Comparison of ENCODE assay signal across 8 mouse cellular contexts in genomic region chr8:8994596-8995189, GRCm38 (mm10).
DNase-seq lines count a peak whose midpoint lies in the region; ATAC-seq and TF ChIP-seq lines count a peak whose summit lies in the region.

No protein-coding gene starts in this region.

- 5% methylated on average over 17 of the region's 17 CpGs for WGBS in intestine, embryonic 15.5 days
- WGBS in limb, embryonic 15.5 days, result 2% methylated on average over 17 of the region's 17 CpGs
- WGBS in midbrain, embryonic 14.5 days, result under 1% methylated on average over 17 of the region's 17 CpGs
- 3% methylated on average over 17 of the region's 17 CpGs for whole genome bisulfite sequencing in stomach, postnatal 0 days

- peak; percentile 84 for ATAC-seq in intestine, embryonic 15.5 days
- ATAC-seq in limb, embryonic 15.5 days (ENCODE audit: insufficient number of reproducible peaks, low FRiP score, low TSS enrichment, low read depth), result peak; percentile 53; the same call in 1 of the 2 replicates
- ATAC-seq in midbrain, embryonic 14.5 days (ENCODE audit: low FRiP score, low TSS enrichment), result peak; percentile 79
- ATAC-seq in stomach, postnatal 0 days (ENCODE audit: low FRiP score, low TSS enrichment), result peak; percentile 77

- H3K4me2 ChIP-seq in intestine, embryonic 15.5 days (replicated peaks), result peak overlapping the region; percentile 64
- peak overlapping the region; percentile 54 for H3K4me2 ChIP-seq in limb, embryonic 15.5 days
- peak overlapping the region; percentile 77 for H3K4me2 ChIP-seq in midbrain, embryonic 14.5 days (ENCODE audit: low read length)
- H3K4me2 ChIP-seq in stomach, postnatal 0 days (replicated peaks; ENCODE audit: low read depth), result peak overlapping the region; percentile 60

- no peaks in the 10 kb centered on the region for H3K36me3 ChIP-seq in intestine, embryonic 15.5 days
- no peaks in the 10 kb centered on the region for H3K36me3 ChIP-seq in limb, embryonic 15.5 days
- no peaks in the 10 kb centered on the region for H3K36me3 ChIP-seq in midbrain, embryonic 14.5 days (ENCODE audit: control insufficient read depth, insufficient read depth, low read length)
- no peaks in the 10 kb centered on the region for H3K36me3 ChIP-seq in stomach, postnatal 0 days (ENCODE audit: control insufficient read depth, insufficient read depth, low read length)

- H3K9me3 ChIP-seq in intestine, embryonic 15.5 days, result no peaks in the 10 kb centered on the region
- no peaks in the 10 kb centered on the region for H3K9me3 ChIP-seq in limb, embryonic 15.5 days
- no peaks in the 10 kb centered on the region for H3K9me3 ChIP-seq in midbrain, embryonic 14.5 days (ENCODE audit: control insufficient read depth, low read length)
- no peaks in the 10 kb centered on the region for H3K9me3 ChIP-seq in stomach, postnatal 0 days (ENCODE audit: control insufficient read depth, low read length)

- TF ChIP-seq CTCF in stomach, postnatal 0 days (IDR thresholded peaks at IDR 0.05; ENCODE audit: low read depth), result no peak

- H3K4me3 ChIP-seq in intestine, embryonic 15.5 days (replicated peaks), result peak overlapping the region; percentile 29
- H3K4me3 ChIP-seq in limb, embryonic 15.5 days, result peak overlapping the region; percentile 36
- H3K4me3 ChIP-seq in midbrain, embryonic 14.5 days (replicated peaks; ENCODE audit: low read depth, low read length), result peak overlapping the region; percentile 35
- peak overlapping the region; percentile 31 for H3K4me3 ChIP-seq in stomach, postnatal 0 days (ENCODE audit: low read depth, low read length)

- peak overlapping the region; percentile 58; the same call in 1 of the 2 replicates for H3K27ac ChIP-seq in intestine, embryonic 15.5 days
- H3K27ac ChIP-seq in limb, embryonic 15.5 days, result peak overlapping the region; percentile 27; the same call in 1 of the 2 replicates
- peak overlapping the region; percentile 72 for H3K27ac ChIP-seq in midbrain, embryonic 14.5 days (replicated peaks; ENCODE audit: low read depth, low read length)
- H3K27ac ChIP-seq in stomach, postnatal 0 days (replicated peaks), result no peak overlapping the region

- peak overlapping the region; percentile 37 for H3K9ac ChIP-seq in intestine, embryonic 15.5 days
- peak overlapping the region; percentile 14; the same call in 1 of the 2 replicates for H3K9ac ChIP-seq in limb, embryonic 15.5 days
- H3K9ac ChIP-seq in midbrain, embryonic 14.5 days (replicated peaks; ENCODE audit: low read length), result peak overlapping the region; percentile 60
- H3K9ac ChIP-seq in stomach, postnatal 0 days (ENCODE audit: low read length), result peak overlapping the region; percentile 54

- peak; percentile 69 for DNase-seq in adrenal gland, adult 8-10 months
- peak; percentile 79 for DNase-seq in embryo, embryonic 10.5 days (ENCODE audit: low spot score)
- DNase-seq in heart, adult 11 months, result peak; percentile 99
- DNase-seq in midbrain, embryonic 14.5 days, result peak; percentile 77
- DNase-seq in stomach, postnatal 0 days (ENCODE audit: low spot score), result peak; percentile 43
- DNase-seq in testis, postnatal 14 days (ENCODE audit: low spot score), result no peak

- peaks cover 27% of the 10 kb centered on the region for H3K4me1 ChIP-seq in intestine, embryonic 15.5 days (replicated peaks)
- peaks cover 33% of the 10 kb centered on the region for H3K4me1 ChIP-seq in limb, embryonic 15.5 days
- H3K4me1 ChIP-seq in midbrain, embryonic 14.5 days (ENCODE audit: control insufficient read depth, insufficient read depth, low read length), result peaks cover 24% of the 10 kb centered on the region
- peaks cover 2% of the 10 kb centered on the region; the same call in 1 of the 2 replicates for H3K4me1 ChIP-seq in stomach, postnatal 0 days (replicated peaks; ENCODE audit: control insufficient read depth, insufficient read depth)

- no peak for TF ChIP-seq EP300 in stomach, postnatal 0 days (optimal IDR thresholded peaks at IDR 0.05)

- no peaks in the 10 kb centered on the region for H3K27me3 ChIP-seq in intestine, embryonic 15.5 days (replicated peaks)
- no peaks in the 10 kb centered on the region for H3K27me3 ChIP-seq in limb, embryonic 15.5 days
- peaks cover 9% of the 10 kb centered on the region; the same call in 1 of the 2 replicates for H3K27me3 ChIP-seq in midbrain, embryonic 14.5 days (ENCODE audit: control insufficient read depth, insufficient read depth, low read length)
- H3K27me3 ChIP-seq in stomach, postnatal 0 days (ENCODE audit: control insufficient read depth, insufficient read depth, low read length), result no peaks in the 10 kb centered on the region
